Mouse (Mus musculus) intestine, embryonic 14.5 days (tissue): Measurements from ENCODE around the gene Fam69b. TPM values are rescaled to one million over a fixed set of nuclear protein-coding genes. Genes with fewer than 3 reads are reported as not detected.
A peak's percentile ranks its signal among the peaks of the same experiment; 100 is the strongest.

Source experiments
- ATAC-seq: fragments of 200-750 bp; cut with Nextera tagmentation; replicated peaks from 2 replicates; pipeline ENCODE4 v1.8.0; 2017; ENCODE audit warnings: low read depth, moderate number of reproducible peaks, moderate TSS enrichment, moderate library complexity; ENCODE audit not compliant: low FRiP score, low TSS enrichment
- DNase-seq: peaks from one replicate; pipeline ENCODE4 v3.0.0-alpha.2; 2018; ENCODE audit warnings: low spot score
- H3K27ac ChIP-seq: fragments of 300-500 bp; sonication (generic); 2 replicates; pipeline ENCODE4 v1.5.1; 2014; ENCODE audit warnings: low read depth, mild to moderate bottlenecking, control low read depth
- H3K27me3 ChIP-seq: fragments of 300-500 bp; sonication (generic); replicated peaks from 2 replicates; pipeline ENCODE4 v1.6.1; 2014; ENCODE audit warnings: low read length, control low read depth; ENCODE audit not compliant: control insufficient read depth, insufficient read depth
- H3K36me3 ChIP-seq: fragments of 300-500 bp; sonication (generic); 2 replicates; pipeline ENCODE4 v1.6.1; 2014; ENCODE audit warnings: low read length, control low read depth; ENCODE audit not compliant: control insufficient read depth, insufficient read depth
- H3K4me1 ChIP-seq: fragments of 300-500 bp; sonication (generic); replicated peaks from 2 replicates; pipeline ENCODE4 v1.6.1; 2014; ENCODE audit warnings: low read length, control low read depth, mixed read lengths; ENCODE audit not compliant: control insufficient read depth, insufficient read depth
- H3K4me2 ChIP-seq: fragments of 300-500 bp; sonication (generic); 2 replicates; pipeline ENCODE4 v1.6.1; 2014; ENCODE audit warnings: low read length
- H3K4me3 ChIP-seq: fragments of 300-500 bp; sonication (generic); 2 replicates; pipeline ENCODE4 v1.5.1; 2014; ENCODE audit warnings: low read depth, low read length, control low read depth, mixed read lengths
- H3K9ac ChIP-seq: fragments of 300-500 bp; sonication (generic); 2 replicates; pipeline ENCODE4 v1.6.1; 2014; ENCODE audit warnings: mild to moderate bottlenecking, low read length
- H3K9me3 ChIP-seq: fragments of 300-500 bp; sonication (generic); 2 replicates; pipeline ENCODE4 v1.6.1; 2016; ENCODE audit warnings: low read length, control low read depth; ENCODE audit not compliant: control insufficient read depth
- WGBS: fragments of 180-500 bp; shearing (Covaris S2); extraction: QIAGEN DNeasy Blood & Tissue Kit; methylation state at CpG from one replicate; pipeline ENCODE4 v1.1.7; 2014; 5-methylcytosine and 5-hydroxymethylcytosine counted together
- polyA plus RNA-seq: library from polyadenylated mRNA; unstranded; fragments of >200 nt; fragmentation: Nextera tagmentation; extraction: Ambion mirVana; gene quantifications from 2 replicates; pipeline ENCODE4 v1.2.1, GENCODE M21; 2014

Gene Fam69b
- polyA plus RNA-seq, 1 experiment from 2014 or later: 41.3 TPM

DNA sequence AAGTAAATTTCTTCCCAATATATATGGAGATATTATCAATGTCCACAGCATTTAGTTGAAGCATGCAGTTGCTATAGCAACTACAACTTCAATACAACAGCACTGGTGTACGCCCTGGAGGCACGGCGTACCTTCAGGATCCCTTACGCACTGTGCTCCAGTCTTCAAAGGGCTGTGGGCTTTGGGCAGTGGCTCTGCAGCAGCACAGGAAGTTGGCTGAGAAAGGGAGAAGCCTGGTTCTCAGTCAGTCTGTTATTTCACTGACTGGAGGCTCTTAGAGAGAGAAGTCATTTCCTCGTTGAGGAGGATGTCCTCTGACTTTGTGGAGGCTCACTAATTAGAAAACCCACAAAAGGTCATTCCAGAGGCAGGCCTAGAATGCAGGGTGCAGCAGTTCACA lies 5.3 kb upstream of the Fam69b start:
- Histone ChIP-seq H3K9me3 (no peaks in the 10 kb centered on the region), H3K4me1 (no peaks in the 10 kb centered on the region), H3K9ac (no peak overlapping the region), H3K27ac (no peak overlapping the region), H3K27me3 (no peaks in the 10 kb centered on the region), H3K4me3 (no peak overlapping the region), H3K4me2 (no peak overlapping the region), H3K36me3 (no peaks in the 10 kb centered on the region)
- no peak for DNase-seq
- ATAC-seq: no peak
- WGBS: 73% methylated on average over 5 of the region's 5 CpGs

DNA sequence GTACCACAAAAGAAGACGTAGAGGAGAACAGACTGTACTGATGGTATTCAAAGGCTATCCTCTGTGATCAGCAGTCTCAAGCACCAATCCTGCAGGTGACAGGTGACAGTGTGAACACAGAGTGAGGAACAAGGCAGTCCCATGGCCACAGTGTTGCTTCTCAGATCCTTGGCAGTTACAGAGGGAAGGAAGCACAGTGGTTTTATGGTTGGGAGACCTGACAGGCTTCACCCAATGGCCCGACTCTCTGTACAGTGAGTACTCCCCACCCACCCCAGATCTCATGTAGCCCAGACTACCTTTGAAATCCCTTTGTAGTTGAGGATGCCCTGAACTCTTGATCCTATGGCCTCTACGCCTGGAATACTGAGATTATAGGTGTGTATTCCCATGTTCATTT lies 2.8 kb upstream of the Fam69b start:
- Histone ChIP-seq H3K4me2 (no peak overlapping the region), H3K27ac (no peak overlapping the region), H3K9me3 (no peaks in the 10 kb centered on the region), H3K36me3 (no peaks in the 10 kb centered on the region), H3K27me3 (no peaks in the 10 kb centered on the region), H3K4me3 (no peak overlapping the region), H3K9ac (no peak overlapping the region), H3K4me1 (peaks cover 15% of the 10 kb centered on the region)
- DNase-seq (no peak), ATAC-seq (no peak)
- WGBS: 87% methylated on average over 3 of the region's 3 CpGs

DNA sequence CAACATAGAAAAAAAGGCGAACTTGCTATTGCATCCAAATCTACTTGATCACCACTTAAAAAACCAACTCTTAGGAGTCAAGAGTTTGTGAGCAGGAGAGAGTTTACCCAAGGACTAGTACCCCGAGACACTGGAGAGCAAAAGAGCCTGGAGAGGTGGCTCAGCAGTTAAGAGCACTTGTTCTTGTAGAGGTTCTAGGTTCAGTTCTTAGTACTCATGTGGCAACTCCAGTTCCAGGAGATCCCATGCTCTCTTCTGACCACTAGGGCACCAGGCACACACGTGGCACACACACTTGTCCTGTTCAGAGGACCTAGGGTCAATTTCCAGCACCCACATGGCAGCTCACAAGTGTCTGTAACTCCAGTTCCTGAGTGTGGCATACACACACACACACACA lies 2.2 kb upstream of the Fam69b start:
- H3K4me1 ChIP-seq: peaks cover 21% of the 10 kb centered on the region
- ATAC-seq (no peak), DNase-seq (no peak)
- no peaks in the 10 kb centered on the region for H3K9me3 ChIP-seq
- WGBS: 73% methylated on average over 3 of the region's 3 CpGs
- H3K27me3 ChIP-seq: no peaks in the 10 kb centered on the region
- no peak overlapping the region for H3K9ac ChIP-seq
- H3K4me2 ChIP-seq: no peak overlapping the region
- no peak overlapping the region for H3K27ac ChIP-seq
- H3K4me3 ChIP-seq: no peak overlapping the region
- no peaks in the 10 kb centered on the region for H3K36me3 ChIP-seq

DNA sequence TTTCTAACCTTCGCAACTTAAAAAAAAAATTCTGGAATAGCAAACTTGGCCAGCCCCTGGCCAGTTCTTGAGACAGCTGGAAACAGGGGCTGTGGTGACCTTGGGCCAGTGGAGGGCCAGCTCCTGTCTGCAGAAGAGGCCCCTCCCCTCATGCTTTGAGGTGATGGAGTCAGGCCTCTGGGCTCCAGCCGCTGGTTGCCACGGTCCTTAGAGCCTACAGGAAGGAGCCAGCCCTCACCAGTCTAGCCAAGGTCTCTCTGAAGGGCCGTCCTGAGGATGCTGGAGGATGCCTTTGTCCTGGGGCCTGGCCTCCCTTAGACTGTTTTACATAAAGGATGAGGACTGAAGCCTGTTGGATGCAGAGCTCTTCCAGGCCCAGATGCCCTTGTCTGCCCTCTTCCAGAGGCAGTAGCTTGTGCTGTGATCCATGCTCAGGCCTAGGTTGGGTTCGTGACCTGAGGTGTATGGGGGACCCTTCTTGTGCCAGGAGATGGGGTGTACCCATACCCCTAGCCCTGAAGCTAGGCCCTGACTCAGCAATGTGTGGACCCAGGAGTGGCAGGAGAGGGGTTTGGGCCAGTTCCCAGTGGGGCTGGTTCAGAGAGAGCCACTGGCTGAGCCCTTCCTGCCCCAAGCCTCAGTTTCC lies 658 bp downstream of the Fam69b start:
- H3K9me3 ChIP-seq: no peaks in the 10 kb centered on the region
- ATAC-seq (peak; percentile 21; the same call in 1 of the 2 replicates), DNase-seq (no peak)
- peak overlapping the region; percentile 69 for H3K4me3 ChIP-seq
- peak overlapping the region; percentile 91 for H3K9ac ChIP-seq
- H3K36me3 ChIP-seq: no peaks in the 10 kb centered on the region
- no peaks in the 10 kb centered on the region for H3K27me3 ChIP-seq
- peak overlapping the region; percentile 98 for H3K4me2 ChIP-seq
- WGBS: 15% methylated on average over 5 of the region's 5 CpGs
- H3K27ac ChIP-seq: peak overlapping the region; percentile 67
- H3K4me1 ChIP-seq: peaks cover 21% of the 10 kb centered on the region

DNA sequence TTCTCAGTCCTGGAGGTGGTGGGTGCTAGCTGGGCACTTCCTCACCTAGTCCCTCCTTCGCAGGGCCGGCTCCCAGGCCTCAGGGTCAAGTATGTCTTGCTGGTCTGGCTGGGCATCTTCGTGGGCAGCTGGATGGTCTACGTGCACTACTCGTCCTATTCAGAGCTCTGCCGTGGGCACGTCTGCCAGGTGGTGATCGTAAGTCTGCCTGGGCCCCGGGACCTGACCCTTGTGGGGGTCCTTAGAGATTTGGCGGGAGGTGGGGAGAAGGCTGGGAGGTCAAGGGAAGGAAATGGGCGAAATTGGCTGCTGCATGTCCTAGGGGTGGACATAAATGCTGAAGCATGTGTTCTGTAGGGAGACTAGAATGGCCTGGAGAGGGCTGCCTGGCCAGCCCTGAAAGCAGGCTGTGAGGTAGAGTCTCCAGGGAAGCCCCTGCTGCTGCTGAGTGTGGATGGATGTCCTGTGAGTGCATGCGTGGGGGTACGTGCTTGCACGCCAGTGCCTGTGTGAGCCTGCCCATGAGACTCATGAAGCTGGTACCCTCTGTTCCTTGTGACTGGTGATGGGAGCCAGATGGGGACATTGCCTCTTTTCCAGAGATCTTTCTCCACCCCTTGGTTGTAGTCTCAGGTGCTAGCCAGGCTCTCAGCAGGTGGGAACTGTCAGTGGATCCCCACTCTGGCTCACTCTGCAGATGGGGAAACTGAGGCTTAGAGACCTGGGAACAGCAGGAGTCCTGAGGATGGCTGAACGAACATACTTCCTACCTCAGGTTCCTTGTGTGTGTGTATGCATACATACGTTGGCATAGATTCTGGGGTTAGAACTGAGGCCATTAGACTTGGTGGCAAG lies 4.5 kb downstream of the Fam69b start:
- no peak for DNase-seq
- 84% methylated on average over 16 of the region's 16 CpGs for WGBS
- ATAC-seq: no peak
- no peak overlapping the region for H3K27ac ChIP-seq
- H3K9me3 ChIP-seq: no peaks in the 10 kb centered on the region
- no peak overlapping the region for H3K4me3 ChIP-seq
- peaks cover 24% of the 10 kb centered on the region for H3K4me1 ChIP-seq
- no peak overlapping the region for H3K9ac ChIP-seq
- H3K27me3 ChIP-seq: no peaks in the 10 kb centered on the region
- H3K4me2 ChIP-seq: no peak overlapping the region
- peaks cover 38% of the 10 kb centered on the region for H3K36me3 ChIP-seq

DNA sequence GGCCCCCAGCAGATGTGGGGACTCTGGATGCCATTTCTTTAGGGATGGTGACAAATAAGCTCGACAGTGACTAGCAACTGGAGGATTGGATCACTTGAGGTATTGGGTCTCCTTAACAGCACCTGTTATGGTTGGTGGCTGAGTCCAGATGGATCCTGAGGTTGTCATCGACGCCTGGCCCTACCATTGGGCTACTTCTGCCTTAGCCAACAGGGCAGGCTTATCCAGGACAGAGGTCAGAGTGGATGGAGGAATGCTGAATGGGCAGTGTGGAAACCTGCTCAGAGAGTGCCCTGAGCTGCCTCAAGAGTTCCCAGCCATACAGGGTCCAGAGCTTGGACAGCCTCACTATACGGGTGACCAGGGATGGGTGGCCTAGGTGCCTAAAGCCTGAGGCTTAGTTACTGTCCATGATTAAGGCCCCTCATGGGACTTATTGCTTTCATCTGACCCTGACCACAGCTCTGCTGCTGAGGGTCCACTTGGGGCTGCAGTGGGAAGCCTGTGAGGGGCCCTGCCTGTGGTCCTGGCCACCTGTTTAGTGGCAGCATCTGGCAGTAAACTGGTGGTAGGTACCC lies 5.8 kb downstream of the Fam69b start:
- H3K4me1 ChIP-seq: peaks cover 34% of the 10 kb centered on the region
- no peak overlapping the region for H3K9ac ChIP-seq
- no peak overlapping the region for H3K27ac ChIP-seq
- peaks cover 50% of the 10 kb centered on the region for H3K36me3 ChIP-seq
- no peak overlapping the region for H3K4me3 ChIP-seq
- no peak overlapping the region for H3K4me2 ChIP-seq
- 71% methylated on average over 4 of the region's 4 CpGs for WGBS
- no peaks in the 10 kb centered on the region for H3K27me3 ChIP-seq
- DNase-seq: no peak
- ATAC-seq: no peak
- no peaks in the 10 kb centered on the region for H3K9me3 ChIP-seq

DNA sequence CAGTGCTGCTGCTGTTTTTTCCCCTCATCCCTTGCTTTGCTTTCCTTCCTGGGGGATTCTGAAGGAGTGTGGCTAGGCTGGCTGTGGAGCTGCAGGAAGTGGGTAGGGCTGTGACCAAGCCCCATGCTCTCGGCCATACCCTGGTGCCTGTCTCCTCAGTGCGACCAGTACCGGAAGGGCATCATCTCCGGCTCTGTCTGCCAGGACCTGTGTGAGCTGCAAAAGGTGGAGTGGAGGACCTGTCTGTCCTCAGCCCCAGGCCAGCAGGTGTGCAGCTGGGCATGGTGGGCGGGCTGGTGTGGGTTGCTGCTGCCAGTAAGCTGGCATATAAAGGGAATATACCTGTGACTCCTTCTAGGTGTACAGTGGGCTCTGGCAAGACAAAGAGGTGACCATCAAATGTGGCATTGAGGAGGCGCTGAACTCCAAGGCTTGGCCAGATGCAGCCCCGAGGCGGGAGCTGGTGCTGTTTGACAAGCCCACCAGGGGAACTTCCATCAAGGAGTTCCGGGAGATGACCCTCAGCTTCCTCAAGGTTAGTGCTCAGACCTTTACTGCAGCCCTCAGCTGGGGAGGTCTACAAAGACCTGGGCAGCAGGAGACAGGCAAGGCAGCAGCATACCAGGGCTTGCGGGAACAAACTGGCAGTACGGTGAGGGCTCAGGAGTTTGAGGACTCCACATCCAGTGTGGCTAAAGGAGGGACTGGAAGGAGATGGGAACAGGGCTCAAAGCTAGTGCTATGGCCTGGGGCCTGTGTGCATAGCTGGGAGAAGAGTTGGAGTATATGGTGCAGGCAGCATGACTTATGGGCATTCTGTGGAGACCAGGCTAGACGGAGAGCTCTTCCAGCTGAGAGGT lies 6.6 kb downstream of the Fam69b start:
- ATAC-seq (no peak), DNase-seq (no peak)
- Histone ChIP-seq H3K36me3 (peaks cover 50% of the 10 kb centered on the region), H3K27me3 (no peaks in the 10 kb centered on the region), H3K27ac (no peak overlapping the region), H3K4me3 (no peak overlapping the region), H3K4me2 (no peak overlapping the region), H3K4me1 (peaks cover 29% of the 10 kb centered on the region), H3K9ac (no peak overlapping the region), H3K9me3 (no peaks in the 10 kb centered on the region)
- 59% methylated on average over 12 of the region's 12 CpGs for WGBS
